Mouse (Mus musculus) limb, embryonic 14.5 days (tissue): ENCODE results near the gene Terf2ip. TPM values are rescaled to one million over a fixed set of nuclear protein-coding genes. Genes with fewer than 3 reads are reported as not detected.

Experiments
- ATAC-seq: fragments of 200-750 bp; cut with Nextera tagmentation; 2 replicates; pipeline ENCODE4 v1.8.0; 2017; ENCODE audit warnings: low read depth, moderate number of reproducible peaks, moderate TSS enrichment; ENCODE audit not compliant: low FRiP score
- DNase-seq: peaks from one replicate; pipeline ENCODE4 v3.0.0-alpha.2; 2015; ENCODE audit warnings: low spot score
- H3K27ac ChIP-seq: fragments of 300-500 bp; sonication (generic); replicated peaks from 2 replicates; pipeline ENCODE4 v1.5.1; 2014; ENCODE audit warnings: low read depth, mild to moderate bottlenecking, low read length, moderate library complexity, mixed read lengths
- H3K27me3 ChIP-seq: fragments of 300-500 bp; sonication (generic); 2 replicates; pipeline ENCODE4 v1.6.1; 2014; ENCODE audit warnings: low read length, mixed read lengths; ENCODE audit not compliant: control insufficient read depth, insufficient read depth
- H3K36me3 ChIP-seq: fragments of 300-500 bp; sonication (generic); 2 replicates; pipeline ENCODE4 v1.6.1; 2014; ENCODE audit warnings: mild to moderate bottlenecking, low read length, moderate library complexity, mixed read lengths; ENCODE audit not compliant: control insufficient read depth, insufficient read depth
- H3K4me1 ChIP-seq: fragments of 300-500 bp; sonication (generic); 2 replicates; pipeline ENCODE4 v1.6.1; 2014; ENCODE audit warnings: antibody characterized with exemption, low read length, mixed read lengths; ENCODE audit not compliant: control insufficient read depth, insufficient read depth
- H3K4me2 ChIP-seq: fragments of 300-500 bp; sonication (generic); replicated peaks from 2 replicates; pipeline ENCODE4 v1.6.1; 2014; ENCODE audit warnings: low read depth, mild to moderate bottlenecking, low read length, moderate library complexity; ENCODE audit not compliant: severe bottlenecking
- H3K4me3 ChIP-seq: fragments of 300-500 bp; sonication (generic); replicated peaks from 2 replicates; pipeline ENCODE4 v1.5.1; 2014; ENCODE audit warnings: low read length
- H3K9ac ChIP-seq: fragments of 300-500 bp; sonication (generic); 2 replicates; pipeline ENCODE4 v1.6.1; 2014; ENCODE audit warnings: mild to moderate bottlenecking, low read depth, low read length, moderate library complexity; ENCODE audit not compliant: severe bottlenecking
- H3K9me3 ChIP-seq: fragments of 300-500 bp; sonication (generic); 2 replicates; pipeline ENCODE4 v1.6.1; 2016; ENCODE audit warnings: low read length; ENCODE audit not compliant: control insufficient read depth
- POLR2A ChIP-seq: fragments of 200-500 bp; IDR thresholded peaks from 2 replicates; pipeline ENCODE4 v1.8.0; 2012; ENCODE audit warnings: inconsistent platforms, mild to moderate bottlenecking, moderate library complexity, borderline replicate concordance; ENCODE audit not compliant: insufficient read depth, insufficient read length; ENCODE audit errors: extremely low read depth
- WGBS: fragments of 180-500 bp; shearing (Covaris S2); extraction: QIAGEN DNeasy Blood & Tissue Kit; methylation state at CpG from one replicate; pipeline ENCODE4 v1.1.7; 2014; 5-methylcytosine and 5-hydroxymethylcytosine counted together
- polyA plus RNA-seq, 2 experiments: library from polyadenylated mRNA; depleted of rRNA in 1 of 2; stranded (reverse) in 1 of 2; unstranded in 1 of 2; fragments of >200 nt; fragmentation: Nextera tagmentation in 1 of 2; extraction: Ambion mirVana in 1 of 2; gene quantifications; 2 replicates each; pipeline versions ENCODE4 v1.2.1 to v1.2.3; 2012 to 2014

Terf2ip gene
- polyA plus RNA-seq, 2 experiments = 16.5 to 17.5 TPM

DNA sequence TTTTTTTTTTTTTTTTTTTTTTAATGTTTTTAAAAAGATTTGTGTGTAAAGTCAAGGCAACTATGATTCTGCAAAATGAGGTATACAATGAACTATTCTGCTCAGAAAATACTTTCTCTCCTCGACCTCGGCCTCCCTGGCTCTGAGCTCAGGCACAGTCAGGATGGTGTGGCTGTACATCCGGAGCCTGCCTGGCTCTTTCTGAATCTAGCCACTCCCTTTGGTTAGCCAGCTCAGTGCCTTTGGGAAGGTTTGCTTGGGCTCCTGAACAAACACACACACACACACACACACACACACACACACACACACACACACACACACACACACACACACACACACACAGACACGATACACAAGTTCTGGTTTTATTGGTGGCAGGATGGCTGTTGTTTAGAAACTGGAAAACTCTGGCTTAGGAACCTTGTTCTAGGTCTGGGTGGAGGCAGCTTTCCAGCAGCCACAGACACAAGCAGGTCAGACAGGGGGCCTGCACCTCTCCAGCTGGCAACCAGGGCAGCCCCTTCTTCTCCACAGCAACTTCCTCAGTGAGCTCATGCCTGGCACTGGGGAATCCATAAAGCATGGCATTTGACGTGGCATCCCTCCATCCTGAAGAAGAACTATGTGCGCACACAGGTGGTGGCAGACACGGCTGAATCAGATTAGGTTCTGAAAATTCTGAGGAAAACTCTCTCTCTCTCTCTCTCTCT is 46.2 kb upstream of the Terf2ip start:
- no peak for ATAC-seq
- Histone ChIP-seq H3K27me3 (no peaks in the 10 kb centered on the region), H3K4me2 (no peak overlapping the region), H3K27ac (no peak overlapping the region; the same call in 1 of the 2 replicates), H3K9me3 (no peaks in the 10 kb centered on the region), H3K4me3 (no peak overlapping the region), H3K9ac (no peak overlapping the region), H3K36me3 (no peaks in the 10 kb centered on the region), H3K4me1 (no peaks in the 10 kb centered on the region)
- TF ChIP-seq POLR2A = no peak
- no peak for DNase-seq
- 64% methylated on average over 7 of the region's 7 CpGs for WGBS

DNA sequence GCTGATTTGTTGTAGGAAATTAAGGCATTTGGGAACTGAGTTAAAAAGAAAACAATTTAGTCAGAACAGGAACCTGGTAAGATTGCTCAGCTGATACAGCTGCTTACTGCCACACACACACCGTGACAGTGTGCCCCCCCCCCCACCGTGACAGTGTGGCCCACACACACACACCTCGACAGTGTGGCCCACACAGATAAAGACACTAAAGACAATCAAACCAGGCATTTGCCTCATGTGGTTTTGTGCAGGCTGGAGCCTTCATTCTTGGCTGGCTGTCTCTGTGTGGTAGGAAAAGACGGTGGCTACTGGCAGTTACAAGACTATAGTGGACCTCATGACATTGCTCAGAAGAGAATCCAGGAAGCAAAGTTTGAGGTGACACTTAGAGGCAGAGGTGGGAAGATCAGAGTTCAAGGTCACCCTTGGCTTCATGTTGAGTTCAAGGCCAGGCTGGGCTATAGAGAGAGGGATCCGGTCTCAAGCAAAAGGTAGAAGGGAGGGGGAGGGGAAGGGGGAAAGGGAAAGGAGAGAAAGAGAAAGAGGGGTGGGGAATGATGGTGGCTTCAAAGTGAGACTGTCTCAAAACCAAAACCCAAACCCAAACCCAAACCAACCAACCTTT is 43.8 kb upstream of the Terf2ip start:
- Histone ChIP-seq H3K9me3 (no peaks in the 10 kb centered on the region), H3K36me3 (peaks cover 10% of the 10 kb centered on the region; the same call in 1 of the 2 replicates), H3K27ac (no peak overlapping the region), H3K27me3 (no peaks in the 10 kb centered on the region), H3K4me2 (no peak overlapping the region), H3K9ac (no peak overlapping the region), H3K4me1 (no peaks in the 10 kb centered on the region), H3K4me3 (no peak overlapping the region)
- DNase-seq = no peak
- WGBS = 88% methylated on average over 5 of the region's 5 CpGs
- ATAC-seq = no peak
- TF ChIP-seq POLR2A = no peak

DNA sequence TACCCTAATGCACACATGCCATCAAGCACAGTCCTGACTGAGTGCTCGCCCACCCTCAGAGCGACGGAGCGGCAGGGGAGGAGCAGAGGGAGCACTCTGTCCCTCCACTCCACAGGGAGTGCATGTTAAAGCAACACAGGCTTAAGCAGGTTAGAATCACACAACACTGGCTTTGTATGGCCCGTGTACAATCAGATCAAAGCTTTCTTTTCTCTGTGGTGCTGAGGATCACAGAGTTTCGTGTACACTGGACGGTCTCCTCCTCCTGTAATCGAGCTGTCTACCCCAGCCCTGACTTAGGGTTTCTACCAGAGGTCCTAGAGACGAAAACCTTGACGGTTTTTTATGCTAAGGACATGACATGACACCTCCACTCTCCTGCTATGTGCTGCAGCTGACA is 42.7 kb upstream of the Terf2ip start:
- H3K9me3 ChIP-seq = no peaks in the 10 kb centered on the region
- H3K27ac ChIP-seq = no peak overlapping the region
- peaks cover 10% of the 10 kb centered on the region; the same call in 1 of the 2 replicates for H3K36me3 ChIP-seq
- no peaks in the 10 kb centered on the region for H3K4me1 ChIP-seq
- H3K4me3 ChIP-seq = no peak overlapping the region
- DNase-seq (no peak), ATAC-seq (no peak)
- H3K27me3 ChIP-seq = no peaks in the 10 kb centered on the region
- H3K4me2 ChIP-seq = no peak overlapping the region
- 84% methylated on average over 10 of the region's 10 CpGs for WGBS
- TF ChIP-seq POLR2A = no peak
- no peak overlapping the region for H3K9ac ChIP-seq

DNA sequence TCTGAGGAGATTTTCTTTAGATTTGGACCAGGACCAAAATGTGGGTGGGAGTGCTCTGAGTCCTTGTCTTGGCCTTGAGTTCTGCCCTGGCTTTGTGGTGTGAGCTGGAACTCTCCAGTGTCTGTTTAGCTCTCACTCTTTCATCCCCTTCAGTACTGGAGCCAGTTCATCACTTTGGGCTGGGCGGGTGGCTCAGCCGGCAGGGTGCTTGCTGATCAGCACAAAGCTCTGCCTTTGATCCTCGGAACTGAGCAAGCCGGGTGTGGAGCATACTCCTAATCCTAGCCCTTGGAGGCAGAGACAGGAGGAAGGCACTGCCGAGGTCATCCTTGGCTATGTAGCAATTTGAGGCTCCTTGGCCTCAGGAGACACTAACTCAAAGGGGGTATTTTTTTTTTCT is 42.2 kb upstream of the Terf2ip start:
- no peak for TF ChIP-seq POLR2A
- no peak overlapping the region for H3K9ac ChIP-seq
- peaks cover 10% of the 10 kb centered on the region; the same call in 1 of the 2 replicates for H3K36me3 ChIP-seq
- H3K27ac ChIP-seq = no peak overlapping the region
- no peaks in the 10 kb centered on the region for H3K27me3 ChIP-seq
- no peaks in the 10 kb centered on the region for H3K9me3 ChIP-seq
- WGBS = 44% methylated on average over 5 of the region's 5 CpGs
- no peaks in the 10 kb centered on the region for H3K4me1 ChIP-seq
- ATAC-seq = no peak
- no peak overlapping the region for H3K4me3 ChIP-seq
- H3K4me2 ChIP-seq = no peak overlapping the region
- no peak for DNase-seq

DNA sequence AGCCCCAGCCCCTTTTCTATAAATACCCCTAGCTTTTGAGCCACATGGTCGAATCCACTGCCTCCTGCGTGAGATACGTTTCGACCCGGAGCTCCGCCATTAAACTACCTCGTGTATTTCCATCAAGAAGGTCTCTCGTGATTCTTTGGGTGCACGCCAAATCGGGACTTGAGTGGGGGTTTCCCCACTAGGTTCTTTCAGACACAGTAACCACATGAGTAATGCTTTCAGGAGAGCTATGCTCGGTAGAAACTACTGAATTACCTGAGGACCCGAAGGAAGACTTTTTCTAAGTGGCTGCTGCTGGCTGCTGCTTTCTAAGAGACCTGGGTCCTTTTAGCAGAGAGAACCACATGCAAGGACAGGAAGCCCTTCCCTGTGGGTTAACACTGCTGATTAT is 37.1 kb upstream of the Terf2ip start:
- 95% methylated on average over 12 of the region's 12 CpGs for WGBS

More for the DNA sequence above, 37.1 kb upstream of the Terf2ip start:
- H3K9ac ChIP-seq = no peak overlapping the region
- no peak for TF ChIP-seq POLR2A
- H3K27ac ChIP-seq = no peak overlapping the region
- no peak overlapping the region for H3K4me3 ChIP-seq
- H3K9me3 ChIP-seq = no peaks in the 10 kb centered on the region
- ATAC-seq (no peak), DNase-seq (no peak)
- H3K27me3 ChIP-seq = no peaks in the 10 kb centered on the region
- peaks cover 28% of the 10 kb centered on the region; the same call in 1 of the 2 replicates for H3K36me3 ChIP-seq
- no peaks in the 10 kb centered on the region for H3K4me1 ChIP-seq
- no peak overlapping the region for H3K4me2 ChIP-seq
